Mouse (Mus musculus) spleen, adult 2 months (tissue): ENCODE results near the gene Tex9. TPM values are rescaled to one million over a fixed set of nuclear protein-coding genes. Genes with fewer than 3 reads are reported as not detected.
A peak's percentile ranks its signal among the peaks of the same experiment; 100 is the strongest.

ENCODE experiments used
- DNase-seq, 2 experiments: peaks; one replicate each; pipeline versions ENCODE4 v3.0.0 to v3.0.0-alpha.2; 2012 to 2021; ENCODE audit warnings: low spot score in 2 of 2, low read depth in 1 of 2
- H3K27ac ChIP-seq: fragments of 200-500 bp; 2 replicates; pipeline ENCODE4 v1.5.1; 2012; ENCODE audit warnings: low read length, inconsistent platforms; ENCODE audit not compliant: insufficient read depth
- H3K27me3 ChIP-seq: fragments of 200-500 bp; 2 replicates; pipeline ENCODE4 v1.6.1; 2012; ENCODE audit warnings: mild to moderate bottlenecking, moderate library complexity, low read length, inconsistent platforms; ENCODE audit not compliant: control insufficient read depth, insufficient read depth
- H3K36me3 ChIP-seq: fragments of 200-500 bp; 2 replicates; pipeline ENCODE4 v1.6.1; 2012; ENCODE audit warnings: mild to moderate bottlenecking, low read length, inconsistent platforms; ENCODE audit not compliant: control insufficient read depth, insufficient read depth
- H3K4me1 ChIP-seq: fragments of 200-500 bp; 2 replicates; pipeline ENCODE4 v1.6.1; 2011; ENCODE audit warnings: inconsistent platforms; ENCODE audit not compliant: control insufficient read depth, insufficient read depth, insufficient read length
- H3K4me3 ChIP-seq: fragments of 200-500 bp; 2 replicates; pipeline ENCODE4 v1.5.1; 2011; ENCODE audit warnings: mild to moderate bottlenecking, inconsistent platforms; ENCODE audit not compliant: insufficient read depth, insufficient read length; ENCODE audit errors: extremely low read depth
- CTCF ChIP-seq: fragments of 200-500 bp; IDR thresholded peaks from 2 replicates; pipeline ENCODE4 v1.5.1; 2011; ENCODE audit warnings: mild to moderate bottlenecking, inconsistent platforms; ENCODE audit not compliant: insufficient read depth, insufficient read length, insufficient replicate concordance; ENCODE audit errors: extremely low read depth
- POLR2A ChIP-seq: fragments of 200-500 bp; IDR thresholded peaks from 2 replicates; pipeline ENCODE4 v1.6.1; 2011; ENCODE audit warnings: low read depth, low read length, inconsistent platforms
- WGBS: fragments of 180-500 bp; shearing (Covaris S2); methylation state at CpG from one replicate; pipeline ENCODE4 v1.1.7; 2018; 5-methylcytosine and 5-hydroxymethylcytosine counted together
- polyA plus RNA-seq: library from polyadenylated mRNA; depleted of rRNA; stranded (reverse); fragments of >200 nt; gene quantifications from 2 replicates; pipeline ENCODE4 v1.2.3, GENCODE M21; 2012

The Tex9 gene
- polyA plus RNA-seq, 1 experiment = 2.2 TPM

- no peaks in the 10 kb centered on the region for H3K27me3 ChIP-seq
- 83% methylated on average over 11 of the region's 11 CpGs for WGBS
- TF ChIP-seq CTCF = no peak
- TF ChIP-seq POLR2A = no peak
- no peak overlapping the region for H3K27ac ChIP-seq
- H3K4me1 ChIP-seq = no peaks in the 10 kb centered on the region
- DNase-seq = no peak
- H3K36me3 ChIP-seq = no peaks in the 10 kb centered on the region
- no peak overlapping the region for H3K4me3 ChIP-seq
Observed at GRCm38 (mm10) chr9:72512229-72512981, 20.4 kb upstream of the Tex9 start.

GRCm38 (mm10) chr9:72497171-72497570, 5.2 kb upstream of the Tex9 start:
- DNase-seq = no peak
- no peaks in the 10 kb centered on the region for H3K4me1 ChIP-seq
- no peak overlapping the region for H3K27ac ChIP-seq
- TF ChIP-seq POLR2A (no peak), CTCF (no peak)
- 91% methylated on average over 3 of the region's 3 CpGs for WGBS
- no peak overlapping the region for H3K4me3 ChIP-seq
- no peaks in the 10 kb centered on the region for H3K36me3 ChIP-seq
- no peaks in the 10 kb centered on the region for H3K27me3 ChIP-seq

- WGBS = 78% methylated on average over 2 of the region's 2 CpGs
- TF ChIP-seq CTCF = no peak
- TF ChIP-seq POLR2A = no peak
- H3K36me3 ChIP-seq = no peaks in the 10 kb centered on the region
Observed at GRCm38 (mm10) chr9:72496691-72497090, 4.7 kb upstream of the Tex9 start.

GRCm38 (mm10) chr9:72493984-72494685, 2.1 kb upstream of the Tex9 start:
- H3K36me3 ChIP-seq = no peaks in the 10 kb centered on the region
- H3K27ac ChIP-seq = no peak overlapping the region
- peaks cover 8% of the 10 kb centered on the region; the same call in 1 of the 2 replicates for H3K4me1 ChIP-seq
- TF ChIP-seq POLR2A (no peak), CTCF (no peak)
- DNase-seq = no peak
- H3K27me3 ChIP-seq = no peaks in the 10 kb centered on the region
- H3K4me3 ChIP-seq = no peak overlapping the region
- 74% methylated on average over 3 of the region's 3 CpGs for WGBS

More at GRCm38 (mm10) chr9:72496691-72497090, 4.7 kb upstream of the Tex9 start:
- no peak for DNase-seq
- Histone ChIP-seq H3K4me1 (no peaks in the 10 kb centered on the region), H3K27ac (no peak overlapping the region), H3K4me3 (no peak overlapping the region), H3K27me3 (no peaks in the 10 kb centered on the region)

- no peaks in the 10 kb centered on the region for H3K36me3 ChIP-seq
- H3K27me3 ChIP-seq = no peaks in the 10 kb centered on the region
- H3K4me1 ChIP-seq = peaks cover 10% of the 10 kb centered on the region; the same call in 1 of the 2 replicates
- 22% methylated on average over 2 of the region's 2 CpGs for WGBS
- H3K4me3 ChIP-seq = no peak overlapping the region
- TF ChIP-seq CTCF = no peak
- no peak for TF ChIP-seq POLR2A
- DNase-seq = peak; percentile 41 to 48
- no peak overlapping the region for H3K27ac ChIP-seq
Observed at GRCm38 (mm10) chr9:72493465-72493864, 1.5 kb upstream of the Tex9 start.

- H3K4me1 ChIP-seq = peaks cover 10% of the 10 kb centered on the region; the same call in 1 of the 2 replicates
- peak overlapping the region; percentile 92 for H3K27ac ChIP-seq
- H3K27me3 ChIP-seq = no peaks in the 10 kb centered on the region
- peaks cover 2% of the 10 kb centered on the region; the same call in 1 of the 2 replicates for H3K36me3 ChIP-seq
- WGBS = under 1% methylated on average over 32 of the region's 32 CpGs
- peak overlapping the region; percentile 83 for H3K4me3 ChIP-seq
- peak; percentile 43 for TF ChIP-seq POLR2A
- no peak for TF ChIP-seq CTCF
- DNase-seq = peak; percentile 70 to 94
Observed at GRCm38 (mm10) chr9:72491559-72492193, 336 bp downstream of the Tex9 start.
